Mouse (Mus musculus) spleen, adult 2 months (tissue): ENCODE results near the gene Lpcat3. TPM values are rescaled to one million over a fixed set of nuclear protein-coding genes. Genes with fewer than 3 reads are reported as not detected.

Experiments used
- DNase-seq, 2 experiments: peaks; one replicate each; pipeline versions ENCODE4 v3.0.0 to v3.0.0-alpha.2; 2012 to 2021; ENCODE audit warnings: low spot score in 2 of 2, low read depth in 1 of 2
- H3K27ac ChIP-seq: fragments of 200-500 bp; 2 replicates; pipeline ENCODE4 v1.5.1; 2012; ENCODE audit warnings: low read length, inconsistent platforms; ENCODE audit not compliant: insufficient read depth
- H3K27me3 ChIP-seq: fragments of 200-500 bp; 2 replicates; pipeline ENCODE4 v1.6.1; 2012; ENCODE audit warnings: mild to moderate bottlenecking, moderate library complexity, low read length, inconsistent platforms; ENCODE audit not compliant: control insufficient read depth, insufficient read depth
- H3K36me3 ChIP-seq: fragments of 200-500 bp; 2 replicates; pipeline ENCODE4 v1.6.1; 2012; ENCODE audit warnings: mild to moderate bottlenecking, low read length, inconsistent platforms; ENCODE audit not compliant: control insufficient read depth, insufficient read depth
- H3K4me1 ChIP-seq: fragments of 200-500 bp; 2 replicates; pipeline ENCODE4 v1.6.1; 2011; ENCODE audit warnings: inconsistent platforms; ENCODE audit not compliant: control insufficient read depth, insufficient read depth, insufficient read length
- H3K4me3 ChIP-seq: fragments of 200-500 bp; 2 replicates; pipeline ENCODE4 v1.5.1; 2011; ENCODE audit warnings: mild to moderate bottlenecking, inconsistent platforms; ENCODE audit not compliant: insufficient read depth, insufficient read length; ENCODE audit errors: extremely low read depth
- CTCF ChIP-seq: fragments of 200-500 bp; IDR thresholded peaks from 2 replicates; pipeline ENCODE4 v1.5.1; 2011; ENCODE audit warnings: mild to moderate bottlenecking, inconsistent platforms; ENCODE audit not compliant: insufficient read depth, insufficient read length, insufficient replicate concordance; ENCODE audit errors: extremely low read depth
- POLR2A ChIP-seq: fragments of 200-500 bp; IDR thresholded peaks from 2 replicates; pipeline ENCODE4 v1.6.1; 2011; ENCODE audit warnings: low read depth, low read length, inconsistent platforms
- WGBS: fragments of 180-500 bp; shearing (Covaris S2); methylation state at CpG from one replicate; pipeline ENCODE4 v1.1.7; 2018; 5-methylcytosine and 5-hydroxymethylcytosine counted together
- polyA plus RNA-seq: library from polyadenylated mRNA; depleted of rRNA; stranded (reverse); fragments of >200 nt; gene quantifications from 2 replicates; pipeline ENCODE4 v1.2.3, GENCODE M21; 2012

The Lpcat3 gene
- polyA plus RNA-seq, 1 experiment, result 65.1 TPM

DNA sequence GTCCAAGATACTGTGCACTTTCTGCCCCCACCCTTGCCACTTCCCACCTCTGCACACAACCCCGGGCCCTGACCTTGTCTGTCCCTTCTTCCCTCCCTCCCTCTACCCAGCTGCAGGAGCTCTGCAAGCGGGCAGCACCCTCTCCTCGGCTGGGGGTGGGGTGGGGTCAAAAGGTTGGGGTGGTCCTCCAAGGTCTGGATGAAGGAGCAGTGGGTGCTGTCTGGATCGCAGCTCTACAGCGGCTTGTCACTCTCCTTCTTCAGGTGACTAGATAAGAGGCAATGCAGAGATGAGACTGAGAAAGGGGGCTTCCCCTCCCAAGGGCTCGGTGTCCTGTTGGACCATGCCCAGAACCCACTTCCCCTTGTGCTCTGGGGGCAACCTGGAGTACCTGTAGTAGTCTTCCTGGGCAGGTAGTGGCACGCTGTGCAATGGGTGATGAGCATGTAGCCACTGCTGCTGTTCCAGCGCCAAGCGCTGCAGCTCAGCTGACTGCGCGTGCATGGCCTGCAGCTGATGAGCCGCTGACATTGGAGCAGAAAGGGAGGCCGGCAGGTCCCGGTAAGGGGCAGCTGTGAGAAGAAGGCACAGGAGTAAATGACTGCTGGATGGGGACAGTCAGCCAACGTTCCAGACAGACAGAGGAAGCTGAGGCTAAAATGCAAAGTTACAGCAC lies 80.2 kb downstream of the Lpcat3 start:
- DNase-seq, result no peak
- no peak overlapping the region for H3K27ac ChIP-seq
- no peaks in the 10 kb centered on the region for H3K27me3 ChIP-seq
- no peak for TF ChIP-seq POLR2A
- TF ChIP-seq CTCF, result no peak
- H3K36me3 ChIP-seq, result peaks cover 6% of the 10 kb centered on the region; the same call in 1 of the 2 replicates
- no peak overlapping the region for H3K4me3 ChIP-seq
- peaks cover 41% of the 10 kb centered on the region for H3K4me1 ChIP-seq
- 86% methylated on average over 15 of the region's 15 CpGs for WGBS

DNA sequence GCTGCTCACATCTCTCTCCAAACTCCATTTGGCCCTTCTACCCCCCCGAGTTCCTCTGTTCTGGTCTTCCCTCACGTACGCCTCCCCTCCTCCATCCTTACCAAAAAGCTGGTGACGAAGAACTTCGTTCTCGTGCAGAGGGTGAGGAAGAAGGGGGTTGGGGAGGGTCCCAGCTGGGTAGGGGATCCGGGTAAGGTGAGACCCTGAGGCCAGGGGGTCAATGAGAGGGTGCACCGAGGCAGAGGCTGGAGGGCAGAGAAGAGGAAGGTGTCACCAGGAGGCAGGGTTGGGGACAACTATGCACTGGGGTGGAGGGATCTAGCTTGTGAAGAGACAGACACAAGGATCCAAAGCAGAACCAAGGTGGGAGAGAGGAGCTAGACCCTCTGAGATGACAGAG lies 80.8 kb downstream of the Lpcat3 start:
- no peak for TF ChIP-seq POLR2A
- no peak for TF ChIP-seq CTCF
- Histone ChIP-seq H3K36me3 (peaks cover 6% of the 10 kb centered on the region; the same call in 1 of the 2 replicates), H3K4me1 (peaks cover 35% of the 10 kb centered on the region), H3K4me3 (no peak overlapping the region), H3K27ac (no peak overlapping the region), H3K27me3 (no peaks in the 10 kb centered on the region)
- WGBS, result 93% methylated on average over 8 of the region's 8 CpGs
- DNase-seq, result no peak

DNA sequence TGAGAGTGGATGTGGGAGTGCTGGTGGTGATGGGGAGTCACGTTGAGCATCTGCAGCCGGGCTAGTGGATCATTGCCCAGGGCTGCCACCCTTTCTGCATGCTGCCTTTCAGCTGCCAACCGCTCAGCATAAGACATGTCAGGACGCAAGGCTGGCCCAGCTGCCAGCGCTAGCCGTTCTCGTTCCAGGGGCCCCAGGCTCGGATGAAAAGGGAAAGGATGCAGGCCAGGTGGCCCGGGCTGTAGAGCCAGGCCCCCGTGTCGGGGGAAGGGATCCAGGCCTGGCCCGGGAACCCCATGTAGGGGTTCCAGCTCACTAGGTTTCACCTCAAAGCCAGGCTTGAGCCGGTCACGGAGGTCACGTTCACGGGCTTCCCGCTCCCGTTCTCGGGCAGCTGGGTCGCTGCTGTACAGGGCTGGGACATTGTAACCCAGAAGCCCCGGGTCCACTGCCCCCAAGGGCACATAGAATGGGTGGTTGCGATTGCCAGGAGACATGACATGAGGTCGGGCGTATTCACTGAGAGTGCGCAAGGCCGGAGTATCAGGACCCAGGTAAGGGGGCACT lies 82.0 kb downstream of the Lpcat3 start:
- 76% methylated on average over 26 of the region's 26 CpGs for WGBS
- peak overlapping the region; percentile 67 for H3K27ac ChIP-seq

DNA sequence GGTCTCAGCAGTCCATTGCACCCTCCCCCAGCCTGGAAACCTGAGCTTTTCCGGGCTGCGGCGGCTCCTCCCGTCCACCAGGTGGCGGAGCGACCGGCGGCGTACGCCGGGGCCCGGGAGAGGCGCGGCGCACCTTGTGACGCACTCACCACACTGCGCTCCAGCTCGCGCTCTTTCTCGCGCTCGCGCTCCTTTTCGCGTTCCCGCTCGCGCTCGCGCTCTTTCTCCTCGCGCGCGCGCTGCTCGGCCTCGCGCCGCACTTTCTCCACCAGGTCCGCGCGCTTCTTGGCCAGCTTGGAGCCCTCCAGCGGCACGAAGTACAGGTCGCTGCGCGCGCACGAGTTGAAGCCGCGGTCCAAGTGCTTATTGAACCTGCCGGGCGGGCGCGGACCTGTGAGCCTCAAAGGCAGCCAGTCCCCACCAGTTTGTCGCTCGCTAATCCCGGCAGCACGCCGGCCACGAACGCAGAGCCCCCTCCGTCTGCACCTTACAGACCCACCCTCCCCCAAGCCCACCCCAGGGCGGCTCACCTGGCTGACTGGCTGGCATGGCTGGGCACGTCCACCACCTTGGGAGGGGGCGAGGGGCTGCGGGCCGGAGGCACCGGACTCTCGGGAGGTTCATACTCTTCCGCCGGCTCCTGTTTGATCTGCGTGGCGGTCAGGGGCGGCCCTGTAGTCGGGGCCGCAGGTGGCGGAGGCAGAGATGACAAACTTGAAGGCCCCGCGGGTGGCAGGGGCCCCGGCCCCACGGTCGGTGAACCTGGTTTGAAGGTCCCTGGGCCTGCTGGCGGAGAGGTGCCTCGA lies 82.9 kb downstream of the Lpcat3 start:
- Histone ChIP-seq H3K36me3 (peaks cover 8% of the 10 kb centered on the region), H3K27ac (peak overlapping the region; percentile 80), H3K4me1 (peaks cover 20% of the 10 kb centered on the region; the same call in 1 of the 2 replicates), H3K27me3 (no peaks in the 10 kb centered on the region), H3K4me3 (peak overlapping the region; percentile 74)
- TF ChIP-seq POLR2A (peak; percentile 50), CTCF (peak; percentile 88)
- DNase-seq, result peak; percentile 90 to 92
- WGBS, result 2% methylated on average over 85 of the region's 85 CpGs

More for the DNA sequence above, 82.0 kb downstream of the Lpcat3 start:
- TF ChIP-seq CTCF, result no peak
- TF ChIP-seq POLR2A, result no peak
- Histone ChIP-seq H3K36me3 (peaks cover 8% of the 10 kb centered on the region), H3K4me1 (peaks cover 24% of the 10 kb centered on the region), H3K27me3 (no peaks in the 10 kb centered on the region), H3K4me3 (peak overlapping the region; percentile 18; the same call in 1 of the 2 replicates)
- no peak for DNase-seq

DNA sequence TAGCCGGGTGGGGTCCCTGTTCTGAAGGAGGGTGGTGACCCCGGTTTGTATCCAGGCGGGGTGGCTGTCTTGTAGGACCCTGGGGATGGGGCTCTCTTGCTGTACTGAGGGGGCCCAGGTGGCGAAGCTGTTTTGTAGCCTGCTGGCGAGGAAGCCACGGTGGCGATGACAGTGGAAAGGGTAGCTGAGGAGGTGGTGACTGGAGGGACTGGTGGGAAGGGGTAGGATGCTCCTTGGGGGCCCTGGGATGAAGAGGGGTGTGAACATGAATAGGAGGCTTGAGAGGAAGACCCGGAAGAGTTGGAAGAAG lies 83.4 kb downstream of the Lpcat3 start:
- no peak for TF ChIP-seq POLR2A
- no peak for TF ChIP-seq CTCF
- H3K27me3 ChIP-seq, result no peaks in the 10 kb centered on the region
- 21% methylated on average over 8 of the region's 8 CpGs for WGBS
- peaks cover 8% of the 10 kb centered on the region for H3K36me3 ChIP-seq
- peaks cover 20% of the 10 kb centered on the region; the same call in 1 of the 2 replicates for H3K4me1 ChIP-seq
- peak overlapping the region; percentile 80 for H3K27ac ChIP-seq
- H3K4me3 ChIP-seq, result peak overlapping the region; percentile 74; the same call in 1 of the 2 replicates
- DNase-seq, result no peak

DNA sequence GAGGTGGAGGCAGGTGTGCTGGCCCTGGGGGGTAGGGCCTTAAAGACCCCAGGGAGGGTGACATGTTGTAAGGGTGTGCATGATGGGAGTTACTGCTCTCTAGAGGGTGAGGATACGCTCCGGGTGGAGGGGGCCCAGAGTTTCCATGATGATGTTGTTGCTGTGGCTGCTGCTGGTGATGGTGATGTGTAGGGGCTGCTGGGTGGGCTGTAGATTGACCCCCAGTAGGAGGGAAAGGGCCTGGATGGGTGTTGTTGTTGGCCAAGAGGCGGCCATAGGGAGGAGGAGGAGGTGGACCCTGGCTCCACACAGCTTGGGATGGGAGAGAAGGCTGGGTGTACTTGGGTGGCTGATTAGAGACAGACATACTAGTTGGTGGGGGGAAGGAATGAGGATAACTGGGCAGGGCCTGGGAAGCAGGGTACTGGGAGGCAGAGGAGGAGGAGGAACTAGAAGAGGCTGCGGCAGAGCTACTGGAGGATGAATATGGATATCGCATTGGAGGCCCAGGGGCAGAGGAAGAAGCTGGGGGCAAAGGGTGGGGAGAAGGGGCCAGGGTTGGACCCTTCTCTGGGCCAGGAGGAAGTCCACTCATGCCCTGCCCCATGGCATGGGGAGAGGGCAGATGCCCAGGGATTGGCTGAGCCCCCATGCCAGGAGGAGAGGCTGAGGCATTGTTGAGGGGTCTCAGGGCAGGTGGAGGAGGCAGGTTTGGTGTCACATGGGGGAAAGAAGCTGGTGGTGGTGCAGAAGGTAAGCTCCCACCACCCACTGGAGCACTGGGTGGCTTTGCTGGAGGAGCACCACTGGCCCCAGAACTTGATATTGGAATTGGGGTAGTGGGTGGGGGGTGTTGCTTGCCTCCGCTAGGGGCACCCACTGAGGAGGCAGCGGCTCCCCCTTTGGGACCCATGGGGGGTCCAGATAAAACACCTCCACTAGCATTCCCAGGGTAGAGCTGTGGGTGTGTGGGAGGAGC lies 84.1 kb downstream of the Lpcat3 start:
- 94% methylated on average over 7 of the region's 7 CpGs for WGBS
- DNase-seq, result no peak
- Histone ChIP-seq H3K27ac (no peak overlapping the region), H3K27me3 (no peaks in the 10 kb centered on the region), H3K4me1 (peaks cover 16% of the 10 kb centered on the region; the same call in 1 of the 2 replicates), H3K4me3 (no peak overlapping the region), H3K36me3 (peaks cover 8% of the 10 kb centered on the region)
- TF ChIP-seq POLR2A, result no peak
- no peak for TF ChIP-seq CTCF
